19 mouse cellular contexts compared by ENCODE assay signal in genomic region chr9:40401818-40402217, GRCm38 (mm10).
A peak's percentile ranks its signal among the peaks of the same experiment; 100 is the strongest.
DNase-seq lines count a peak whose midpoint lies in the region; ATAC-seq lines count a peak whose summit lies in the region.
"Had no signal": no experiment of that assay in that cellular context is flagged by ENCODE, and none has a peak within 500 bp of the region (broad histone marks: within the 10 kb centered on the region; RNA-seq: fewer than 3 reads in every experiment).

No protein-coding gene starts in this region.

- no peaks in the 10 kb centered on the region for H3K27me3 ChIP-seq in embryonic facial prominence, embryonic 11.5 days (ENCODE audit: control insufficient read depth, insufficient read depth, low read length)
- H3K27me3 ChIP-seq in embryonic facial prominence, embryonic 10.5 days (replicated peaks; ENCODE audit: low read depth, poor library complexity, severe bottlenecking), result no peaks in the 10 kb centered on the region
- H3K27me3 ChIP-seq in kidney, embryonic 16.5 days (ENCODE audit: insufficient read depth, low read length), result no peaks in the 10 kb centered on the region
- no peaks in the 10 kb centered on the region for H3K27me3 ChIP-seq in midbrain, embryonic 11.5 days (ENCODE audit: control insufficient read depth, insufficient read depth, low read length)
- no peaks in the 10 kb centered on the region for H3K27me3 ChIP-seq in midbrain, embryonic 10.5 days (ENCODE audit: low read depth, poor library complexity, severe bottlenecking)
- H3K27me3 ChIP-seq: embryonic facial prominence, embryonic 12.5 days; forebrain, embryonic 13.5 days; forebrain, embryonic 15.5 days; Patski had no signal

- WGBS in embryonic facial prominence, embryonic 11.5 days, result 81% methylated on average over 5 of the region's 5 CpGs
- WGBS in embryonic facial prominence, embryonic 10.5 days, result 86% methylated on average over 5 of the region's 5 CpGs
- WGBS in kidney, embryonic 16.5 days, result 85% methylated on average over 5 of the region's 5 CpGs
- WGBS in midbrain, embryonic 11.5 days, result 93% methylated on average over 5 of the region's 5 CpGs
- 95% methylated on average over 5 of the region's 5 CpGs for WGBS in midbrain, embryonic 10.5 days

- ATAC-seq in embryonic facial prominence, embryonic 11.5 days (replicated peaks; ENCODE audit: insufficient number of reproducible peaks, low FRiP score, low TSS enrichment, low read depth), result 0 out of 2 replicates have a peak, but pooled peaks have one; percentile 17
- no peak for ATAC-seq in kidney, embryonic 16.5 days (ENCODE audit: low FRiP score, low TSS enrichment)
- no peak for ATAC-seq in midbrain, embryonic 11.5 days (ENCODE audit: low FRiP score)
- ATAC-seq: activated CD4-positive, CD25-positive, alpha-beta regulatory T cell, adult 4 months; forebrain, embryonic 13.5 days; forebrain, embryonic 15.5 days; forebrain, postnatal 0 days; Patski had no signal

- H3K9me3 ChIP-seq in embryonic facial prominence, embryonic 11.5 days (replicated peaks; ENCODE audit: control insufficient read depth, low read length), result no peaks in the 10 kb centered on the region
- no peaks in the 10 kb centered on the region for H3K9me3 ChIP-seq in embryonic facial prominence, embryonic 10.5 days
- H3K9me3 ChIP-seq in kidney, embryonic 16.5 days (ENCODE audit: low read length), result no peaks in the 10 kb centered on the region
- H3K9me3 ChIP-seq in midbrain, embryonic 11.5 days (ENCODE audit: control insufficient read depth, low read length), result no peaks in the 10 kb centered on the region
- no peaks in the 10 kb centered on the region for H3K9me3 ChIP-seq in midbrain, embryonic 10.5 days (replicated peaks)
- H3K9me3 ChIP-seq: embryonic facial prominence, embryonic 12.5 days; forebrain, embryonic 13.5 days; forebrain, embryonic 15.5 days had no signal

- no peak overlapping the region for H3K4me3 ChIP-seq in embryonic facial prominence, embryonic 11.5 days (ENCODE audit: low read depth, low read length)
- no peak overlapping the region for H3K4me3 ChIP-seq in embryonic facial prominence, embryonic 10.5 days
- H3K4me3 ChIP-seq in kidney, embryonic 16.5 days (ENCODE audit: low read length), result no peak overlapping the region
- no peak overlapping the region for H3K4me3 ChIP-seq in midbrain, embryonic 11.5 days (ENCODE audit: low read depth, low read length)
- no peak overlapping the region for H3K4me3 ChIP-seq in midbrain, embryonic 10.5 days
- H3K4me3 ChIP-seq: embryonic facial prominence, embryonic 12.5 days; forebrain, embryonic 13.5 days; forebrain, embryonic 15.5 days had no signal

- no peak overlapping the region for H3K9ac ChIP-seq in embryonic facial prominence, embryonic 11.5 days (replicated peaks; ENCODE audit: low read length)
- H3K9ac ChIP-seq in kidney, embryonic 16.5 days (replicated peaks; ENCODE audit: low read length), result no peak overlapping the region
- no peak overlapping the region for H3K9ac ChIP-seq in midbrain, embryonic 11.5 days (ENCODE audit: low read length)
- H3K9ac ChIP-seq: embryonic facial prominence, embryonic 12.5 days; forebrain, embryonic 13.5 days; forebrain, embryonic 15.5 days; forebrain, postnatal 0 days had no signal

- H3K4me2 ChIP-seq in embryonic facial prominence, embryonic 11.5 days (ENCODE audit: low read depth, low read length), result no peak overlapping the region
- no peak overlapping the region for H3K4me2 ChIP-seq in kidney, embryonic 16.5 days (replicated peaks; ENCODE audit: low read depth, low read length)
- H3K4me2 ChIP-seq in midbrain, embryonic 11.5 days, result no peak overlapping the region
- H3K4me2 ChIP-seq: embryonic facial prominence, embryonic 12.5 days; forebrain, embryonic 13.5 days; forebrain, embryonic 15.5 days had no signal

- no peaks in the 10 kb centered on the region for H3K36me3 ChIP-seq in embryonic facial prominence, embryonic 11.5 days (replicated peaks; ENCODE audit: control insufficient read depth, insufficient read depth, low read depth, low read length)
- H3K36me3 ChIP-seq in embryonic facial prominence, embryonic 10.5 days (replicated peaks), result no peaks in the 10 kb centered on the region
- no peaks in the 10 kb centered on the region for H3K36me3 ChIP-seq in kidney, embryonic 16.5 days (ENCODE audit: insufficient read depth, low read length)
- no peaks in the 10 kb centered on the region for H3K36me3 ChIP-seq in midbrain, embryonic 11.5 days (ENCODE audit: control insufficient read depth, insufficient read depth, low read length)
- no peaks in the 10 kb centered on the region for H3K36me3 ChIP-seq in midbrain, embryonic 10.5 days
- H3K36me3 ChIP-seq: embryonic facial prominence, embryonic 12.5 days; forebrain, embryonic 15.5 days had no signal

- H3K4me1 ChIP-seq in embryonic facial prominence, embryonic 11.5 days (ENCODE audit: control insufficient read depth, insufficient read depth, low read length), result no peaks in the 10 kb centered on the region
- H3K4me1 ChIP-seq in embryonic facial prominence, embryonic 10.5 days, result peaks cover 14% of the 10 kb centered on the region
- peaks cover 17% of the 10 kb centered on the region for H3K4me1 ChIP-seq in kidney, embryonic 16.5 days (ENCODE audit: insufficient read depth, low read length)
- no peaks in the 10 kb centered on the region for H3K4me1 ChIP-seq in midbrain, embryonic 11.5 days (ENCODE audit: control insufficient read depth, insufficient read depth, low read length)
- H3K4me1 ChIP-seq in midbrain, embryonic 10.5 days, result peaks cover 15% of the 10 kb centered on the region

- DNase-seq in embryonic facial prominence, embryonic 11.5 days (ENCODE audit: low spot score), result no peak
- DNase-seq in embryonic facial prominence, embryonic 10.5 days (ENCODE audit: low spot score), result no peak
- peak; percentile 39 for DNase-seq in kidney, postnatal 10 days
- DNase-seq in midbrain, embryonic 11.5 days (ENCODE audit: low spot score, missing footprints), result peak; percentile 39
- no peak for DNase-seq in midbrain, embryonic 10.5 days (ENCODE audit: low spot score)
- DNase-seq in right cerebral cortex, postnatal 25 days, result no peak
- DNase-seq: adrenal gland, adult 8-10 months; adrenal gland, postnatal 14 days; adrenal gland, postnatal 36 days; cerebellum, adult 18-20 months; cerebellum, adult 8-10 months; cerebellum, adult 9-11 months; forebrain, postnatal 0 days had no signal

- H3K27ac ChIP-seq in embryonic facial prominence, embryonic 11.5 days (replicated peaks; ENCODE audit: low read depth, low read length), result no peak overlapping the region
- no peak overlapping the region for H3K27ac ChIP-seq in embryonic facial prominence, embryonic 10.5 days (replicated peaks)
- H3K27ac ChIP-seq in kidney, embryonic 16.5 days (ENCODE audit: low read length), result no peak overlapping the region
- no peak overlapping the region for H3K27ac ChIP-seq in midbrain, embryonic 11.5 days (ENCODE audit: low read depth, low read length)
- no peak overlapping the region for H3K27ac ChIP-seq in midbrain, embryonic 10.5 days (replicated peaks)
- H3K27ac ChIP-seq: embryonic facial prominence, embryonic 12.5 days; forebrain, embryonic 13.5 days; forebrain, embryonic 15.5 days had no signal

Comparison
In these comparisons a context has a peak if more than half of its experiments do, and no peak if none do; other contexts are left out.
1. DNase-seq: peak in kidney, postnatal 10 days (single experiment) and midbrain, embryonic 11.5 days (single experiment); none in embryonic facial prominence, embryonic 11.5 days (single experiment), embryonic facial prominence, embryonic 10.5 days (single experiment), midbrain, embryonic 10.5 days (single experiment) and right cerebral cortex, postnatal 25 days (single experiment).